Mouse (Mus musculus): ENCODE data around the gene Cox17. TPM values are rescaled to one million over a fixed set of nuclear protein-coding genes. Genes with fewer than 3 reads are reported as not detected.

Cox17 gene
- polyA plus RNA-seq, 1 experiment from 2014 or later: 497 TPM

DNA sequence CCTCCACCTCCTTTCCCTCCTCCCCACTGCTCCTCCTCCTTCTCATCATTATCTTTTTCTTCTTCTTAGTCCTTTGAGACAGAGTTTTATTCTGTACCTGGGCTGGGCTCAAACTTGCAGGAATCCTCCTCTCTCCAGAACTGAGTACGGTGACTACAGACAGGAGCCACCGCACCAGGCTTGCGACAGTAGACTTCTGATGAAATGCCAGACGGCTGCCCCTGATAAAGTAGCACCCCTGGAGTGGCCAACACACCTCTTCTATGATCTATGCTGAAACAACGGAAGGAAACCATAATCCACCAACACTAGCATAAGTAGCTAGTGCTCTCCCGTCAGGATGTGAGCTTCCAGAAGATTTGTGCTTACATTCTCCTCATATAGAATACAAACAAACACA, 40.6 kb downstream of the Cox17 start:
- H3K36me3 ChIP-seq (ENCODE audit: control insufficient read depth, insufficient read depth, low read length): no peaks in the 10 kb centered on the region
- no peaks in the 10 kb centered on the region for H3K9me3 ChIP-seq (ENCODE audit: control insufficient read depth, low read length)
- no peak for DNase-seq (ENCODE audit: low spot score)
- no peak overlapping the region for H3K4me2 ChIP-seq
- H3K4me3 ChIP-seq (ENCODE audit: low read depth, low read length): no peak overlapping the region
- no peak overlapping the region for H3K9ac ChIP-seq (ENCODE audit: low read depth, low read length)
- peaks cover 29% of the 10 kb centered on the region for H3K4me1 ChIP-seq (replicated peaks; ENCODE audit: control insufficient read depth, insufficient read depth, low read length)
- no peaks in the 10 kb centered on the region for H3K27me3 ChIP-seq (replicated peaks; ENCODE audit: control insufficient read depth, insufficient read depth, low read length)
- 60% methylated on average over 6 of the region's 6 CpGs for WGBS
- no peak overlapping the region for H3K27ac ChIP-seq (ENCODE audit: low read depth, low read length)
- peak; percentile 72 for ATAC-seq (replicated peaks; ENCODE audit: low FRiP score)

DNA sequence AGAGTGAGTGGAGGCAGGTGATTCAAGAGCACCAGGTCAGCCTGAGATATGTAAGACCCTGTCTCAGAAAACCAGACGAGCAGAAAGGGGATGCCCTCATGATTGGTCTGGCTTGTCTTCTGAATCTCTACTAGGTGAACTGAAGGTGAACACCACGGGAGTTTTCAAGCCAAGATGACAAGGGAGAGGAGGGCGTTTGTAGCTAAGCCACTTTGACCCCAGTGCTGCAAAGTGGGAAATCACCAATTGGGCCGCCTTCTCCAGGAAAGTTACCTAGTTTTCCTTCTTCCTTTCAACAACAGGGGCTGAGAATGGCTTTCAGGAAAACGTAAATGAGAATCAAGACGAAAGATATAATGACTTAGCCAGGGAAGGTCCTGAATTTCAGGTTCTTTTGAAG, 42.0 kb downstream of the Cox17 start:
- WGBS: 77% methylated on average over 6 of the region's 6 CpGs
- ATAC-seq (replicated peaks; ENCODE audit: low FRiP score): no peak
- no peaks in the 10 kb centered on the region for H3K27me3 ChIP-seq (replicated peaks; ENCODE audit: control insufficient read depth, insufficient read depth, low read length)

DNA sequence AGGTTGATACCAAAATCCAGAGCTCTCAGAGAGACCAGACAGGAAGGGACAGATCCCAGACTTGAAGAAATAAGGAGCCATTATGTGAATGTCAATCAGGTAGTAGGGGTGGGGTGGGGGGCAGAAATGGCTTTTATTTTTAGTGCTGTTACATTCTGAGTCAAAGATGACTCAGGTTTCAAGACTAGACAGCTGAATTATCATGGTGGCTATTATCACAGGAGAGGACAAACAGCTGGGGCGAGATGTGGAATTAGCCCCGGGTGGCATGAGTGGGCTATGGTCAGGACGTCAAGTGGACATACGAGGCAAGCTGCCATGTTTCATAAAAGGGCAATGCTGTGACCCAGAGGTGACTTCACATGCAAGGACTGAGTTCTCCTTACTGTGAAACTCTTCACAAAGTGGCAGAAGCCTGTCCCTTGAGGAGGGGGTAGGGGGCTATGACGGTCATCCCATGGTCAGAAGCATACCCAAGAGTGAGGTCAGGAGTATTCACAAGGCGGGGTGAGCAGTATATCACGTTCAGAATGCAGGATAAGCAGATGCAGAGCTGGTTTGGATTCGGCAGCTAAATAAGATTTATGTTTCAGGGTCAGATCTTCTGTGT, 42.6 kb downstream of the Cox17 start:
- 77% methylated on average over 8 of the region's 8 CpGs for WGBS
- ATAC-seq (replicated peaks; ENCODE audit: low FRiP score): no peak

More for the DNA sequence above, 42.0 kb downstream of the Cox17 start:
- Histone ChIP-seq H3K4me2 (no peak overlapping the region), H3K4me1 (replicated peaks; ENCODE audit: control insufficient read depth, insufficient read depth, low read length) (peaks cover 30% of the 10 kb centered on the region), H3K9me3 (ENCODE audit: control insufficient read depth, low read length) (no peaks in the 10 kb centered on the region), H3K36me3 (ENCODE audit: control insufficient read depth, insufficient read depth, low read length) (no peaks in the 10 kb centered on the region), H3K27ac (ENCODE audit: low read depth, low read length) (no peak overlapping the region), H3K9ac (ENCODE audit: low read depth, low read length) (no peak overlapping the region), H3K4me3 (ENCODE audit: low read depth, low read length) (no peak overlapping the region)
- DNase-seq (ENCODE audit: low spot score): no peak

DNA sequence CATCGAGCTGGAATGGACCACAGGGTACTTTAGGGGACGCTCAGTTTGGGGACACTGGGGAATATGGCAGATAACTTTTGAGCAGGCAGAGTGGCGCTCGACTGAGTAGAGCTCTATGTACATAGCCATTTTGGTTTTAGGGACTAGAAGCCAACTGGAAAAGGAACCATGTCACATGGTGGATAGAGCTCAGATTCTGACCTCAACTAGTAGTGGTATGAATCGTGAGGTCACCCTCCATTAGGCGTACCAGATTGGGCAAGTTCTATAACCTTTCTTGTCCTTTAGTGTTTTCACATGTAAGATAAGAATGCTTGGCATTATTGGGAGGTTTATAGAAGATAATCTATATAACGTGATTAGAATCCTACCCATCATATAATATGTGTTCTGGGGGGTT, 43.5 kb downstream of the Cox17 start:
- Histone ChIP-seq H3K27ac (ENCODE audit: low read depth, low read length) (no peak overlapping the region), H3K9ac (ENCODE audit: low read depth, low read length) (no peak overlapping the region), H3K4me3 (ENCODE audit: low read depth, low read length) (no peak overlapping the region), H3K4me1 (replicated peaks; ENCODE audit: control insufficient read depth, insufficient read depth, low read length) (peaks cover 20% of the 10 kb centered on the region), H3K36me3 (ENCODE audit: control insufficient read depth, insufficient read depth, low read length) (no peaks in the 10 kb centered on the region), H3K27me3 (replicated peaks; ENCODE audit: control insufficient read depth, insufficient read depth, low read length) (no peaks in the 10 kb centered on the region), H3K4me2 (no peak overlapping the region), H3K9me3 (ENCODE audit: control insufficient read depth, low read length) (no peaks in the 10 kb centered on the region)
- ATAC-seq (replicated peaks; ENCODE audit: low FRiP score) (no peak), DNase-seq (ENCODE audit: low spot score) (no peak)
- 89% methylated on average over 7 of the region's 7 CpGs for WGBS

More for the DNA sequence above, 42.6 kb downstream of the Cox17 start:
- no peak for DNase-seq (ENCODE audit: low spot score)
- Histone ChIP-seq H3K27ac (ENCODE audit: low read depth, low read length) (no peak overlapping the region), H3K9ac (ENCODE audit: low read depth, low read length) (no peak overlapping the region), H3K4me2 (no peak overlapping the region), H3K4me1 (replicated peaks; ENCODE audit: control insufficient read depth, insufficient read depth, low read length) (peaks cover 30% of the 10 kb centered on the region), H3K9me3 (ENCODE audit: control insufficient read depth, low read length) (no peaks in the 10 kb centered on the region), H3K4me3 (ENCODE audit: low read depth, low read length) (no peak overlapping the region), H3K36me3 (ENCODE audit: control insufficient read depth, insufficient read depth, low read length) (no peaks in the 10 kb centered on the region), H3K27me3 (replicated peaks; ENCODE audit: control insufficient read depth, insufficient read depth, low read length) (no peaks in the 10 kb centered on the region)

DNA sequence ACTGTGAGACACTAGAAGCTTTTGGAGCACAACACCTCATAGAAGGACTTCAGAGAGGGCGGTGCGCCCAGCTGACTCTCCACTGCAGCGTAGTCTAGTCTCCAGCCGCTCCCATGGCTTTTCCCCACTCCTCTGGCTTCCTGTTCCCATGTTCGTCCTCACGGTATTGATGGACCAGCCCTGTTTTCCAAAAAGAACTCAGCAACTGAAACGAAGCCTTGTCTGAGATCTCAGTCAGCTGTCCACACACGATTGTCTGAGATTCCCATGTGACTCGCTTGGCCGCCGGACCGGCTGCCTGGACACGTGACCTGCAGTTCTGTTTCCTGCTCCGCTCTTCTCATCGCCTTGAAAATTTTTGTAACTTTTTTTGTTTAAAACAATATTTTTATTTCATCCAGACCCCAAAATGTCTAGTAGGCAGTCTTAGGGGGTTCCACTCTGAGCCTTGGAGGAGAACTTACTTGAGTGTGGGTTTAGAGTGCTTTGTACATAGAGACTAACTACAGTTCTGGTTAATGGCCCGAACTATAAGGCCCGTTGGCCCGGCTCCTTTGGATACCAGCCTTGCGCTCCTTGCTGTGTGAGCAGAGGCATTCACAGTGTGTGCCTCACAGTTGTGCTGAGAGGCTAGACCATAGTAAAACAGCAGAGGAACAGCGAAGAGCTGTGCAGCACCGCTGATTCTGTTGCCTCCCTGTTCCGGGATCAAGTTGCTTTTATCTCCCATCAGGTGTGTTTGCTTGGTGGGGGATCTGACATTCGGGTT, 45.5 kb downstream of the Cox17 start:
- Histone ChIP-seq H3K4me1 (replicated peaks; ENCODE audit: control insufficient read depth, insufficient read depth, low read length) (peaks cover 14% of the 10 kb centered on the region), H3K4me3 (ENCODE audit: low read depth, low read length) (no peak overlapping the region), H3K4me2 (no peak overlapping the region), H3K36me3 (ENCODE audit: control insufficient read depth, insufficient read depth, low read length) (no peaks in the 10 kb centered on the region), H3K9me3 (ENCODE audit: control insufficient read depth, low read length) (no peaks in the 10 kb centered on the region), H3K27me3 (replicated peaks; ENCODE audit: control insufficient read depth, insufficient read depth, low read length) (no peaks in the 10 kb centered on the region), H3K27ac (ENCODE audit: low read depth, low read length) (no peak overlapping the region), H3K9ac (ENCODE audit: low read depth, low read length) (no peak overlapping the region; the same call in 1 of the 2 replicates)
- ATAC-seq (replicated peaks; ENCODE audit: low FRiP score): no peak
- DNase-seq (ENCODE audit: low spot score): no peak
- 79% methylated on average over 23 of the region's 23 CpGs for WGBS

DNA sequence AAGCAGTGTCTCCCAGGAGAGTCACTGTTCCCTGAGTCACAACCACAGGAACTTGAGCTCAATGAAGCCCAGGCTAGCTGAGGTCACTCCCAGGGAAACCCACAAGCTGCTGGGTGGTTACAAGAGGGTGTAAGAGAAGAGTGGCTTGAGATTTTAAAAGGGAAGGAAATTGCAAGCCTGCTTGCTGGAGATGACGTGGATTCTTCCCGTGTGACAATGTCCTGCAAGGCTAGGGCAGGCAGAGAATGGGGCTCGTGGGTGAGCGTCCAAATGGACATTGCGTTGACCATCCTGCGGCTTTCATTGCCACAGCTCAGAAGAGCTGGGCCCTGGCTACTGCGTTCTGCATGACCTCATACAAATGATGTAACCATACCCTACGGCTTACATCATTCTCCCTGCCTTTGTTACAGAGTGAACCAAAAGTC, 47.4 kb downstream of the Cox17 start:
- no peaks in the 10 kb centered on the region for H3K36me3 ChIP-seq (ENCODE audit: control insufficient read depth, insufficient read depth, low read length)
- H3K4me1 ChIP-seq (replicated peaks; ENCODE audit: control insufficient read depth, insufficient read depth, low read length): peaks cover 10% of the 10 kb centered on the region

DNA sequence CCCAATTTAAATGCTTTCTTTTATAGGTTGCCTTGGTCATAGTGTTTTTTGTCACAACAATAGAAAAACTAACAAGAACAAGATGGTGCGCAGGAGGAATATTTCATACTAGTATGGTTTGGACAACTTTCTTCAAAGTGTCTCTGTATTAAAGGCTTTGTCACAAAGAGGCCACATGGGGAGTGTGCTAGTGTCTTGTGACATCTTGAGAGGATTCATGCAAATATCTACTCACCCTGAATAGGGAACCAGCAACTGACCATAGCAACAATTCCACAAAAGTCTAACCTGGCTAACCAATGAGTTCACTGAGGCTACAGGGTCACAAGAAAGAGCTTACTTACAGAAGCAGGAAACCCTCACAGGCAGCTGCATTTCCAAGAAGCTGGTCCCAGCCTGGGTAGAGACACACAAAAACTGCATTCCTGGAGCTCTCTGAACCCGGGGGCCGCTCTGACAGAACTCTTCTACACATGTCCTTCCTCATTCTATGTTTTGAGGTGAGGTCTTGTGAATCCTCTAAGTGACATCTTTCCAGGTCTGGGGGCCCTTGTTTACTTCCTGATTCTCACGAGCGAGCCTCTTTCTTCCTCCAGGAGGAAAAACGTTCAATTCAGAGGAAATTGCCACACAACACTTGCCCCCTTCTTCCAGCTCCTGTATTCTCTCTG, 48.4 kb downstream of the Cox17 start:
- Histone ChIP-seq H3K4me2 (no peak overlapping the region), H3K27ac (ENCODE audit: low read depth, low read length) (no peak overlapping the region), H3K4me3 (ENCODE audit: low read depth, low read length) (no peak overlapping the region), H3K9ac (ENCODE audit: low read depth, low read length) (no peak overlapping the region), H3K36me3 (ENCODE audit: control insufficient read depth, insufficient read depth, low read length) (no peaks in the 10 kb centered on the region), H3K4me1 (replicated peaks; ENCODE audit: control insufficient read depth, insufficient read depth, low read length) (peaks cover 19% of the 10 kb centered on the region), H3K27me3 (replicated peaks; ENCODE audit: control insufficient read depth, insufficient read depth, low read length) (no peaks in the 10 kb centered on the region), H3K9me3 (ENCODE audit: control insufficient read depth, low read length) (no peaks in the 10 kb centered on the region)
- WGBS: 48% methylated on average over 6 of the region's 6 CpGs
- no peak for DNase-seq (ENCODE audit: low spot score)
- no peak for ATAC-seq (replicated peaks; ENCODE audit: low FRiP score)

More for the DNA sequence above, 47.4 kb downstream of the Cox17 start:
- H3K4me2 ChIP-seq: no peak overlapping the region
- DNase-seq (ENCODE audit: low spot score): no peak
- no peaks in the 10 kb centered on the region for H3K27me3 ChIP-seq (replicated peaks; ENCODE audit: control insufficient read depth, insufficient read depth, low read length)
- H3K4me3 ChIP-seq (ENCODE audit: low read depth, low read length): no peak overlapping the region
- 69% methylated on average over 8 of the region's 8 CpGs for WGBS
- no peaks in the 10 kb centered on the region for H3K9me3 ChIP-seq (ENCODE audit: control insufficient read depth, low read length)
- no peak overlapping the region for H3K27ac ChIP-seq (ENCODE audit: low read depth, low read length)
- ATAC-seq (replicated peaks; ENCODE audit: low FRiP score): no peak; the same call in 1 of the 2 replicates
- H3K9ac ChIP-seq (ENCODE audit: low read depth, low read length): no peak overlapping the region

DNA sequence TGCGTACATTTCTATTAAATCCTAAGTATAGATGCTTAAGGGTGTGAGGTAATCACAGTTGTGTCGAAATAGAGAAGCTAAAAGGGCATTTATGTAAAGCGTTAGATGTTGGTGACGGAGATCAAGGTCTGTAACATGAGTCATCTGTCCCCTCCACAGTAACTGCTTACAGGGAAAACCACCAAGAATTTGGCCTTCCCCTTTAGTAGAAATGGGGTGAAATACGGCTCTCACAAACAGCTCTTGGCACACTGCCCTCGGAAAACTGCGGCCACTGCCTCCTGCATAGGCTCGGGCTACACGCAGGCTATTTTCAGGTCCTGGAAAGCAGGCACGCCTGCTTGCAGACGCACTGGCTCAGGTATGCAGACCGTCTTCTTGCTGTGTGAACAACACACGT, 49.4 kb downstream of the Cox17 start:
- DNase-seq (ENCODE audit: low spot score): no peak
- H3K27ac ChIP-seq (ENCODE audit: low read depth, low read length): no peak overlapping the region

More for the DNA sequence above, 49.4 kb downstream of the Cox17 start:
- no peak overlapping the region for H3K4me3 ChIP-seq (ENCODE audit: low read depth, low read length)
- H3K4me1 ChIP-seq (replicated peaks; ENCODE audit: control insufficient read depth, insufficient read depth, low read length): peaks cover 20% of the 10 kb centered on the region
- ATAC-seq (replicated peaks; ENCODE audit: low FRiP score): no peak
- H3K9ac ChIP-seq (ENCODE audit: low read depth, low read length): no peak overlapping the region
- 64% methylated on average over 13 of the region's 13 CpGs for WGBS
- H3K27me3 ChIP-seq (replicated peaks; ENCODE audit: control insufficient read depth, insufficient read depth, low read length): no peaks in the 10 kb centered on the region
- no peak overlapping the region for H3K4me2 ChIP-seq
- H3K9me3 ChIP-seq (ENCODE audit: control insufficient read depth, low read length): no peaks in the 10 kb centered on the region
- H3K36me3 ChIP-seq (ENCODE audit: control insufficient read depth, insufficient read depth, low read length): no peaks in the 10 kb centered on the region
